14 mouse cellular contexts compared by ENCODE assay signal in the genomic region with DNA sequence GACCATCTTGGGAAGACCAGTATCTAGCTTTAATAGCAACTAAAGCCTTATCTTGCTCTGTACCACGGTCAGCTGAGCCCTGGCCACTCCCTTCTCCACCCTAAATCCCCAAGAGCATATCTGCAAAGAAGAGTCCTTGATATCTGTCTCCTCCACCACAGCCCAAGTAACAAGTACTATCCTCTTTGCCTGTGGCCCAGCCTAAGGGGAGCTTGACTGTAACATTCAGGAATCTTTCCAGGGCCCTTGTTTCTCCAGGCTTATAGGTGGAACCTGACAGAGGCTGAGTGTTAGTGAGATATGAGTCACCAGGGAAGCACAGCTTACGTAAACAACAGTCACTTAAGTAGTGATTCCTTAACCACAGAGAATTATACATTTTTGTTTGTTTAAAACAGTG. TPM values are rescaled to one million over a fixed set of nuclear protein-coding genes. Genes with fewer than 3 reads are reported as not detected.
DNase-seq lines count a peak whose midpoint lies in the region; ATAC-seq lines count a peak whose summit lies in the region.
"Had no signal": no experiment of that assay in that cellular context is flagged by ENCODE, and none has a peak within 500 bp of the region (broad histone marks: within the 10 kb centered on the region; RNA-seq: fewer than 3 reads in every experiment).

No protein-coding gene starts in this region.

- no peak overlapping the region for H3K4me3 ChIP-seq in liver, embryonic 11.5 days (ENCODE audit: low read depth, low read length)
- no peak overlapping the region for H3K4me3 ChIP-seq in hindbrain, embryonic 13.5 days
- H3K4me3 ChIP-seq: forebrain, embryonic 15.5 days; lung, embryonic 15.5 days had no signal

- WGBS in liver, embryonic 11.5 days: 45% methylated on average over 2 of the region's 2 CpGs
- WGBS in hindbrain, embryonic 13.5 days: 88% methylated on average over 2 of the region's 2 CpGs

- DNase-seq in 3T3-L1 (ENCODE audit: low read depth, low spot score): peak; percentile 94
- DNase-seq in NIH3T3 (ENCODE audit: low read depth): peak; percentile 79
- DNase-seq in liver, embryonic 11.5 days (ENCODE audit: low spot score): no peak
- no peak for DNase-seq in adrenal gland, postnatal 25 days
- DNase-seq: adrenal gland, adult 2 months; kidney, postnatal 10 days; midbrain, embryonic 14.5 days; thymus, adult 18-20 months had no signal

- H3K36me3 ChIP-seq in liver, embryonic 11.5 days (ENCODE audit: control insufficient read depth, insufficient read depth, low read length): no peaks in the 10 kb centered on the region
- H3K36me3 ChIP-seq in hindbrain, embryonic 13.5 days: no peaks in the 10 kb centered on the region
- H3K36me3 ChIP-seq: forebrain, embryonic 15.5 days; lung, embryonic 15.5 days had no signal

- H3K9ac ChIP-seq in liver, embryonic 11.5 days (ENCODE audit: low read depth, low read length): no peak overlapping the region
- no peak overlapping the region for H3K9ac ChIP-seq in hindbrain, embryonic 13.5 days
- H3K9ac ChIP-seq: forebrain, embryonic 15.5 days; lung, embryonic 15.5 days had no signal

- no peaks in the 10 kb centered on the region; the same call in 1 of the 2 replicates for H3K27me3 ChIP-seq in liver, embryonic 11.5 days (replicated peaks; ENCODE audit: control insufficient read depth, insufficient read depth, low read length)
- H3K27me3 ChIP-seq in hindbrain, embryonic 13.5 days: no peaks in the 10 kb centered on the region
- H3K27me3 ChIP-seq: forebrain, embryonic 15.5 days; lung, embryonic 15.5 days had no signal

- peaks cover 7% of the 10 kb centered on the region; the same call in 1 of the 2 replicates for H3K4me1 ChIP-seq in liver, embryonic 11.5 days (replicated peaks; ENCODE audit: control insufficient read depth, insufficient read depth, low read length)
- H3K4me1 ChIP-seq in hindbrain, embryonic 13.5 days (replicated peaks): peaks cover 8% of the 10 kb centered on the region

- no peak overlapping the region for H3K27ac ChIP-seq in liver, embryonic 11.5 days (ENCODE audit: low read depth, low read length)
- no peak overlapping the region for H3K27ac ChIP-seq in hindbrain, embryonic 13.5 days
- H3K27ac ChIP-seq: forebrain, embryonic 15.5 days; lung, embryonic 15.5 days had no signal

- ATAC-seq in liver, embryonic 11.5 days (replicated peaks; ENCODE audit: low FRiP score): peak; percentile 80
- ATAC-seq in megakaryocyte progenitor cell, adult 5-6 weeks (replicated peaks; ENCODE audit: poor library complexity): peak; percentile 26; the same call in 1 of the 2 replicates
- no peak for ATAC-seq in hindbrain, embryonic 13.5 days (ENCODE audit: low FRiP score)
- no peak for ATAC-seq in cerebellum, adult (ENCODE audit: insufficient number of reproducible peaks, low FRiP score, low TSS enrichment)
- ATAC-seq: forebrain, embryonic 15.5 days had no signal

- H3K9me3 ChIP-seq in liver, embryonic 11.5 days (ENCODE audit: control insufficient read depth, low read length): no peaks in the 10 kb centered on the region; the same call in 1 of the 2 replicates
- H3K9me3 ChIP-seq in hindbrain, embryonic 13.5 days: peaks cover 4% of the 10 kb centered on the region
- H3K9me3 ChIP-seq: forebrain, embryonic 15.5 days; lung, embryonic 15.5 days had no signal

- H3K4me2 ChIP-seq in liver, embryonic 11.5 days: no peak overlapping the region
- H3K4me2 ChIP-seq in hindbrain, embryonic 13.5 days: no peak overlapping the region
- H3K4me2 ChIP-seq: forebrain, embryonic 15.5 days; heart, embryonic 11.5 days; lung, embryonic 15.5 days had no signal

RNA-seq across cellular contexts. Expression of a gene that starts 28.4 kb away (rescaled TPM):
- 59.7 and 65.4 TPM in 2 replicates for polyA plus RNA-seq in liver, embryonic 11.5 days (2014; fragmentation: Nextera tagmentation; extraction: Ambion mirVana)
- 16.5 and 19.3 TPM in 2 replicates for total RNA-seq in megakaryocyte progenitor cell, adult 5-6 weeks (2015)
- 20.2 and 27.8 TPM in 2 replicates for total RNA-seq in megakaryocyte progenitor cell, adult 5-6 weeks (2017)
- total RNA-seq in adrenal gland, postnatal 25 days (2021): 164 and 170 TPM in 2 replicates
- polyA plus RNA-seq in hindbrain, embryonic 13.5 days (2015; fragmentation: Nextera tagmentation; extraction: Ambion mirVana): 64.3 and 71.5 TPM in 2 replicates

Comparison
In these comparisons a context has a peak if more than half of its experiments do, and no peak if none do; other contexts are left out.
1. DNase-seq: peak in 3T3-L1 (single experiment) and NIH3T3 (single experiment); none in liver, embryonic 11.5 days (single experiment) and adrenal gland, postnatal 25 days (single experiment).
2. ATAC-seq: peak in liver, embryonic 11.5 days (single experiment) and megakaryocyte progenitor cell, adult 5-6 weeks (single experiment); none in hindbrain, embryonic 13.5 days (single experiment) and cerebellum, adult (single experiment).